Mouse (Mus musculus) CD4-positive naive resting alpha-beta T cell, adult 57 days (primary cell): Measurements from ENCODE around the gene Rpl10a. TPM values are rescaled to one million over a fixed set of nuclear protein-coding genes. Genes with fewer than 3 reads are reported as not detected.

ENCODE experiments used
- total RNA-seq: library from RNA; stranded (reverse); gene quantifications from one replicate; pipeline ENCODE4 v1.2.4, GENCODE M21; 2023

The Rpl10a gene
- 2,031 TPM for total RNA-seq

GRCm38 (mm10) chr17:28328366-28328928 lies at the start of gene Rpl10a:
Rpl10a (plus strand) TSS chr17:28328471.

DNA sequence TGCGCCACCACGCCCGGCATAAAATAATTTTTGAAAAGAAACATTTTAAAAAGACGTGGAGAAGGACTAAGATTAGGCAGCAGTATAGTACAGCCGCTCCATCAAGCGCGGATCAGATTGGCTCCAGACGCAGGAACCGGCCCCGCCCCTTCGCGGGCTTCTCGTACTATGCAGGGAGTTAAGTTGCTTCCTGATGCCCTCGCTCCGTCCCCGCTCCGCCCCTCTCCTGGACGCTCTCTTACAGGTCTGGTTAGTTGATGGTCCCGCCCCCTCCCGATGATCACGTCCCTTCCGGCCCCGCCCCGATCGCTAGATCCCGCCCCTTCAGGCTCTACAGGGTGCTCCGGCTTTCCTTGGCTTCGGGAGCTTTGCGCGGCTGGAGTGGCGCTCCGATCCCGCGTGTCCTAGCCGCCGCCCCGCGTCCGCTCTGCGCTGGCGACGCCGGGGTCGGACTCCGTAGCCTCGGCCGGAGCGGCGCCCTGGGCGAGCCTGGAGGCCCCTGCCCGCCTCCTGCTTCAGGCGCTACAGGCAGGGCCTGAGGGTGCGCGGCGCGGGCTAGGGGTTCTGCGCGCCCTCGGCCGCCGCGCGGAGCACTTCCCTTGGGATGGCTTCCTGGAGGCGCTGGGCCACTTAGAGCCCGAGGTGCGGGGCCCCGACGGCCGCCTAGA lies 14.9 kb upstream of the Rpl10a start, which contains the start of gene Fance:
Gene Fance, plus strand, starts transcription at position 308 of the 668 bp plus-strand sequence.

GRCm38 (mm10) chr17:28350466-28351352 lies 22.4 kb downstream of the Rpl10a start, which contains the start of gene Tead3:
Tead3 (minus strand) TSS chr17:28350817.

DNA sequence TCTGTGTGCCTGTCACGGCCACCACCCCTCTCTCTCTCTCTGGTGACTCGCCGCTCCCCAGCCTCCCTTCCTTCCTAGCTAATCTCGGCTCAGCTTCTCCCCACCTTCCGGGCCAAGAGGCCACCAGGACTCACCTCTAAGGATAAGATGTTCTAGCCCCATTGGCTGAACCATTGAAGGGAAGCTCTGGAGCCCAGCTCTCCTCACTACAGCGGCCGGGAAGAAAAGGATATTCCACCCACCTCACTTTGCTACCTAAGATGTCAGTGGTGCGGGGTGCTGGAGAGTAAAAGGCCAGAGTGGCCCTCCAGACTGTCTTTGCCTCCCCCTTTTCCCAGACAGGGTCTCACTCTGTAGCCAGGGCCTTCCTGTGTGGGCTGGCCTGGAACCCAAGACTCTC lies 36.9 kb downstream of the Rpl10a start, which contains the start of gene Tulp1:
Gene Tulp1, minus strand, starts transcription at position 101 of the 400 bp plus-strand sequence.

Other genes starting within 250 kb of the Rpl10a start
- 1.4 TPM for gene Tcp11, start 247.8 kb upstream of the Rpl10a start, total RNA-seq
- gene Scube3, start 186.3 kb upstream of the Rpl10a start, total RNA-seq, result not detected
- 18.3 TPM for gene Zfp523, start 151.3 kb upstream of the Rpl10a start, total RNA-seq
- gene Def6, start 120.7 kb upstream of the Rpl10a start, total RNA-seq, result 161 TPM
- gene Ppard, start 95.8 kb upstream of the Rpl10a start, total RNA-seq, result 35.1 TPM
- gene Fance, start 15.0 kb upstream of the Rpl10a start, total RNA-seq, result 30.6 TPM
- 0.86 TPM for gene Tead3, start 22.3 kb downstream of the Rpl10a start, total RNA-seq
- gene Tulp1, start 36.8 kb downstream of the Rpl10a start, total RNA-seq, result not detected
- gene Fkbp5, start 189.1 kb downstream of the Rpl10a start, total RNA-seq, result 38.8 TPM
- gene Armc12, start 202.3 kb downstream of the Rpl10a start, total RNA-seq, result 0.80 TPM
- not detected for gene Clpsl2, start 220.9 kb downstream of the Rpl10a start, total RNA-seq
- gene Clps, start 232.3 kb downstream of the Rpl10a start, total RNA-seq, result 4.7 TPM
- gene Lhfpl5, start 247.2 kb downstream of the Rpl10a start, total RNA-seq, result not detected